Mouse (Mus musculus) embryonic fibroblast, embryonic 13.5 days (primary cell): ENCODE measurements around the gene Edem2.

Source experiments
- CTCF ChIP-seq: IDR thresholded peaks from 2 replicates; pipeline ENCODE4 v1.5.1; 2011; ENCODE audit warnings: mild to moderate bottlenecking, control low read depth, low read length, moderate library complexity, borderline replicate concordance; ENCODE audit not compliant: insufficient read depth
- POLR2A ChIP-seq: IDR thresholded peaks from 2 replicates; pipeline ENCODE4 v1.6.1; 2011; ENCODE audit warnings: low read depth, mild to moderate bottlenecking, control low read depth, low read length, moderate library complexity

GRCm38 (mm10) chr2:155680591-155680990 is 48.7 kb downstream of the Edem2 start:
- TF ChIP-seq POLR2A (no peak), CTCF (no peak)
